Mouse (Mus musculus): ENCODE results near the gene Poglut1. TPM values are rescaled to one million over a fixed set of nuclear protein-coding genes. Genes with fewer than 3 reads are reported as not detected.

The Poglut1 gene
- polyA plus RNA-seq, 1 experiment: 59.9 TPM

DNA sequence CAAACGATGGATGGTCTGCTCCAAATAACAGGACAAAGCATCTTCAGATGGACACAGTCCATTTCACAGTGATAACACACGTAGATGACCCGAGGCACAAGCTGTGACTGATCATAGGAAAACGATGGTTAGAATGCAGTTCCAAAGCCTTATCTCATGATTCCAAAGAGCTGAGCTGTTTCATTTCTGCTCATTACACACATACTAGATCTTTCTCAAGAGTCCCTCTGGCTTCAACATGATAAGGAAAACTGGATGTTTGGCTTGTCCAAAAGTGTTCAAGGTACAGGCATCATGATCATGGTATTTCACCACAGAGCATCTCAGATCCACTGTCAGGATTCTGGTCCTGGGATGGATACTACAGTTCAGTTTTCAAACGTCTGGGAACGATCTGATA, 23.8 kb downstream of the Poglut1 start:
- Histone ChIP-seq H3K4me1 (ENCODE audit: control insufficient read depth, insufficient read depth, low read length) (peaks cover 4% of the 10 kb centered on the region; the same call in 1 of the 2 replicates), H3K27ac (ENCODE audit: insufficient read depth, low read length) (no peak overlapping the region), H3K4me3 (replicated peaks; ENCODE audit: insufficient read depth, low read depth, low read length) (no peak overlapping the region), H3K27me3 (ENCODE audit: control insufficient read depth, insufficient read depth, low read length) (no peaks in the 10 kb centered on the region)
- 86% methylated on average over 6 of the region's 6 CpGs for WGBS
- no peak for DNase-seq
- TF ChIP-seq CTCF (IDR thresholded peaks at IDR 0.05; ENCODE audit: borderline replicate concordance, insufficient read depth, low read depth, low read length): no peak
- TF ChIP-seq POLR2A (IDR thresholded peaks at IDR 0.05; ENCODE audit: borderline replicate concordance, insufficient read depth, low read length): no peak

DNA sequence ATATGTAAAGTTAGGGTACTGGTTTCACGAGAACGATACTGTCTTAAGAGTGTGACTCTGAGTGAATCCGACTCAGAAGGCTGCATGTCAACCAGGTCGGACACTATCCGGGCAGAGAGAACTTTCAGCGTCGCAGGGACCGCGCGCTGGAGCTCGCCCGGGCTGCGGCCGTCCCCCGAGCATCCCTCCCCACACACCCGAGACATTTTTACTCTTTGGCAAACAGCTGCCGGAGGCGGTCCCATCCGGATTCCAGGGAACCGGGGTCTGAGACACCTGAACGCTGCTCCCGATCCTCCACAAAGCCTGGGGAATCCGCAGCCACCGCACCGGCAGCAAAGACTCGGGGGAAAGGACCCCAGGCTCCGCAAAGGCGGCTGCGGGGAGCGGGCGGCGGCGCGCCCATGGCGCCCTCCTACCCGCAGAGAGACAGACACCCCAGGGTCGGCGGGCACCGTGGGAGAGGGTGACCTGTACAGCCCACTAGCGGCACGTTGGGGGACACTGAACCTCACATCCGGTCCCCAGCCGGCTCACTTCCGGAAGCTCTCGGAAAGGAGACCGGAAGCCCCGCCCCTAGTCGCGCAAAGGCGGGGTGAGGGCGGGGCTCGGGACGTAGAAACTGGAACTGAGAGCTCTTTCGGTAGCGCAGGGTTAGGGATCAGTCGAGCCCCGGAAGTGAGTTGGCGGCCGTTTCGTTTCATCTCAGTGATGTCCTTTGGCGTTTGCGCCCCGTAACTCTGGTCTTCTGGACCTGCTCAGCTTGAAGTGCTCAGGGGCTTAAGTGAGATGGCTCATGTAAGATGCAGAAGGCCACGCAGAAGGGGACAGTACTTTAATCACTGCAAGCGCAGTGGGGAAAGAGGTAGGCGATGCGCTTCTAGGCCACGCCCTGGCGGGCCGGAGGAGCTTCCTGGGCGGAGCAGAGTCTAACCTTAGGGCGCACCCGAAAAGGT, 27.7 kb downstream of the Poglut1 start, which contains the start of gene Timmdc1:
Timmdc1 (minus strand) TSS at position 535 of the 956 bp plus-strand sequence.
- Histone ChIP-seq H3K4me1 (ENCODE audit: control insufficient read depth, insufficient read depth, low read length) (peaks cover 4% of the 10 kb centered on the region; the same call in 1 of the 2 replicates), H3K27ac (ENCODE audit: insufficient read depth, low read length) (peak within 1 kb of the TSS; percentile 88), H3K27me3 (ENCODE audit: control insufficient read depth, insufficient read depth, low read length) (no peaks in the 10 kb centered on the region), H3K4me3 (replicated peaks; ENCODE audit: insufficient read depth, low read depth, low read length) (peak within 1 kb of the TSS; percentile 95)
- WGBS: under 1% methylated on average over 73 of the region's 73 CpGs
- DNase-seq: peak; percentile 97
- TF ChIP-seq POLR2A (IDR thresholded peaks at IDR 0.05; ENCODE audit: borderline replicate concordance, insufficient read depth, low read length): peak; percentile 76; the same call in 1 of the 2 replicates
- no peak; the same call in 1 of the 2 replicates for TF ChIP-seq CTCF (IDR thresholded peaks at IDR 0.05; ENCODE audit: borderline replicate concordance, insufficient read depth, low read depth, low read length)

DNA sequence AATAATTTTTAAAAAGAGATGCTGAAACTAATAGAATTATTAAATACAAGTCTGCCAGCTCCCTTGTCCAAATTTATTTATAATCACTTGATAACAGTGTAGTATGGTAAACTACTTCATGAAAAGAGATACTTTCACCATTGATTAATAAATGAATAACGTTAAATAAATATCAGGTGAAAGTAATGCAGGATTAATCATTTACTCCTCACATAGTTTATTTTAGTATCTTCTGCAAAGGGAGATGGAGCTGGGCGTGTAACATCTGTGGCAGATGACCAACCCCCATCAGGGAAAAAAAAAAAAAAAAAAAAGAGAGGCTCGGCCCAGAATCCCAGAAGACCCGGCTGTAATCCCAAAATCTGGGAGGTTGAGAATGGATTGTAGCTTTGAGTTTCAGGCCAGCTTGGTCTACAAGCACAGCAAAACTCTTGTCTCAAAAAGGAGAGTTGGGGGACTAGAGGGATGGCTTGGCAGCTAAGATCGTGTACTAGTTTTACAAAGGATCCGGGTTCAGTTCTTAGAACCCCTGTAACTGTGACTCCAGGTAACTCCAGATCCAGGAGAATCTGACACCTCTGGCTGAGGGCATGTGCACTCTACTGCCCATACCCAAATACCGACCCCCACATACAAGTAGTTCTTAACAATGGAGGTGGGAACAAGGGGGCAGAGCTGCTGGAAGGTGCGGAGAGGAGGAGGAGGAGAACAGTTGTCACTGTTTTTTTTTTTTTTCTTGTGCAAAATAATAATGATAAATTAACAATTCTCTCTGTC, 28.7 kb downstream of the Poglut1 start:
- Histone ChIP-seq H3K4me3 (replicated peaks; ENCODE audit: insufficient read depth, low read depth, low read length) (peak overlapping the region; percentile 95), H3K27ac (ENCODE audit: insufficient read depth, low read length) (no peak overlapping the region), H3K27me3 (ENCODE audit: control insufficient read depth, insufficient read depth, low read length) (no peaks in the 10 kb centered on the region), H3K4me1 (ENCODE audit: control insufficient read depth, insufficient read depth, low read length) (peaks cover 4% of the 10 kb centered on the region; the same call in 1 of the 2 replicates)
- TF ChIP-seq CTCF (IDR thresholded peaks at IDR 0.05; ENCODE audit: borderline replicate concordance, insufficient read depth, low read depth, low read length): no peak
- TF ChIP-seq POLR2A (IDR thresholded peaks at IDR 0.05; ENCODE audit: borderline replicate concordance, insufficient read depth, low read length): no peak
- WGBS: 23% methylated on average over 8 of the region's 8 CpGs
- no peak for DNase-seq

DNA sequence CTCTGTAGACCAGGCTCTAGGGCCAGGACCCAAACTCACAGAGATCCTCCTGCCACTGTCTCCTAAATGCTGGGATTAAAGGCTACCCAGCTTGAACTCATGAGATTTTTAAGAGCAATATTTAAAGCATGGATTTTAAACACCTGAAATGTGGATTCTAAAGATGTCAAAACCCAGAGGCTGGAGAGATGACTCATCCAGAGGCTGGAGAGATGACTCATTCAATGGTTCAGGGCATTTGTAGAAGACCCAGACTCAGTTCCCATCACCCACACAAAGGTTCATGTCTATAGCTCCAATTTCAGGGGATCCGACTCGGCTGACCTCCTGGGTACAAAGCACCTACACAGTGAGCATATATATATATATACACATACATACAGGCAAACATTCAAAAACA, 30.9 kb downstream of the Poglut1 start:
- TF ChIP-seq CTCF (IDR thresholded peaks at IDR 0.05; ENCODE audit: borderline replicate concordance, insufficient read depth, low read depth, low read length): no peak
- H3K4me3 ChIP-seq (replicated peaks; ENCODE audit: insufficient read depth, low read depth, low read length): no peak overlapping the region
- H3K4me1 ChIP-seq (ENCODE audit: control insufficient read depth, insufficient read depth, low read length): peaks cover 4% of the 10 kb centered on the region; the same call in 1 of the 2 replicates
- no peak for DNase-seq
- 99% methylated on average over 2 of the region's 2 CpGs for WGBS
- H3K27me3 ChIP-seq (ENCODE audit: control insufficient read depth, insufficient read depth, low read length): no peaks in the 10 kb centered on the region
- H3K27ac ChIP-seq (ENCODE audit: insufficient read depth, low read length): no peak overlapping the region

GRCm38 (mm10) chr16:38510846-38511245, 39.2 kb downstream of the Poglut1 start:
- DNase-seq: no peak
- no peak for TF ChIP-seq CTCF (IDR thresholded peaks at IDR 0.05; ENCODE audit: borderline replicate concordance, insufficient read depth, low read depth, low read length)
- no peak for TF ChIP-seq POLR2A (IDR thresholded peaks at IDR 0.05; ENCODE audit: borderline replicate concordance, insufficient read depth, low read length)
- no peak overlapping the region for H3K27ac ChIP-seq (ENCODE audit: insufficient read depth, low read length)
- H3K4me3 ChIP-seq (replicated peaks; ENCODE audit: insufficient read depth, low read depth, low read length): no peak overlapping the region
- H3K27me3 ChIP-seq (ENCODE audit: control insufficient read depth, insufficient read depth, low read length): no peaks in the 10 kb centered on the region
- H3K4me1 ChIP-seq (ENCODE audit: control insufficient read depth, insufficient read depth, low read length): no peaks in the 10 kb centered on the region
- WGBS: 96% methylated on average over 2 of the region's 2 CpGs

- TF ChIP-seq CTCF (IDR thresholded peaks at IDR 0.05; ENCODE audit: borderline replicate concordance, insufficient read depth, low read depth, low read length) (peak; percentile 92), POLR2A (IDR thresholded peaks at IDR 0.05; ENCODE audit: borderline replicate concordance, insufficient read depth, low read length) (no peak)
- DNase-seq: peak; percentile 62 to 73
- H3K27ac ChIP-seq (ENCODE audit: insufficient read depth, low read length): no peak overlapping the region
- WGBS: 79% methylated on average over 4 of the region's 4 CpGs
- no peaks in the 10 kb centered on the region for H3K27me3 ChIP-seq (ENCODE audit: control insufficient read depth, insufficient read depth, low read length)
- H3K4me3 ChIP-seq (replicated peaks; ENCODE audit: insufficient read depth, low read depth, low read length): no peak overlapping the region
- H3K4me1 ChIP-seq (ENCODE audit: control insufficient read depth, insufficient read depth, low read length): no peaks in the 10 kb centered on the region
Measured at GRCm38 (mm10) chr16:38506041-38506634, 43.9 kb downstream of the Poglut1 start.

GRCm38 (mm10) chr16:38503528-38503927, 46.5 kb downstream of the Poglut1 start:
- Histone ChIP-seq H3K4me3 (replicated peaks; ENCODE audit: insufficient read depth, low read depth, low read length) (no peak overlapping the region), H3K27ac (ENCODE audit: insufficient read depth, low read length) (no peak overlapping the region), H3K4me1 (ENCODE audit: control insufficient read depth, insufficient read depth, low read length) (no peaks in the 10 kb centered on the region), H3K27me3 (ENCODE audit: control insufficient read depth, insufficient read depth, low read length) (no peaks in the 10 kb centered on the region)
- no peak for TF ChIP-seq CTCF (IDR thresholded peaks at IDR 0.05; ENCODE audit: borderline replicate concordance, insufficient read depth, low read depth, low read length)
- TF ChIP-seq POLR2A (IDR thresholded peaks at IDR 0.05; ENCODE audit: borderline replicate concordance, insufficient read depth, low read length): no peak
- DNase-seq: no peak
- 95% methylated on average over 4 of the region's 4 CpGs for WGBS
